Mouse (Mus musculus): ENCODE data around the gene Olfr15. TPM values are rescaled to one million over a fixed set of nuclear protein-coding genes. Genes with fewer than 3 reads are reported as not detected.
A peak's percentile ranks its signal among the peaks of the same experiment; 100 is the strongest.
"Not testable (repeated sequence)": the region's sequence is repeated elsewhere in the genome, so short reads cannot be mapped to it uniquely, and the experiment has no call there.

The Olfr15 gene
- polyA plus RNA-seq, 1 experiment from 2014 or later: not detected

DNA sequence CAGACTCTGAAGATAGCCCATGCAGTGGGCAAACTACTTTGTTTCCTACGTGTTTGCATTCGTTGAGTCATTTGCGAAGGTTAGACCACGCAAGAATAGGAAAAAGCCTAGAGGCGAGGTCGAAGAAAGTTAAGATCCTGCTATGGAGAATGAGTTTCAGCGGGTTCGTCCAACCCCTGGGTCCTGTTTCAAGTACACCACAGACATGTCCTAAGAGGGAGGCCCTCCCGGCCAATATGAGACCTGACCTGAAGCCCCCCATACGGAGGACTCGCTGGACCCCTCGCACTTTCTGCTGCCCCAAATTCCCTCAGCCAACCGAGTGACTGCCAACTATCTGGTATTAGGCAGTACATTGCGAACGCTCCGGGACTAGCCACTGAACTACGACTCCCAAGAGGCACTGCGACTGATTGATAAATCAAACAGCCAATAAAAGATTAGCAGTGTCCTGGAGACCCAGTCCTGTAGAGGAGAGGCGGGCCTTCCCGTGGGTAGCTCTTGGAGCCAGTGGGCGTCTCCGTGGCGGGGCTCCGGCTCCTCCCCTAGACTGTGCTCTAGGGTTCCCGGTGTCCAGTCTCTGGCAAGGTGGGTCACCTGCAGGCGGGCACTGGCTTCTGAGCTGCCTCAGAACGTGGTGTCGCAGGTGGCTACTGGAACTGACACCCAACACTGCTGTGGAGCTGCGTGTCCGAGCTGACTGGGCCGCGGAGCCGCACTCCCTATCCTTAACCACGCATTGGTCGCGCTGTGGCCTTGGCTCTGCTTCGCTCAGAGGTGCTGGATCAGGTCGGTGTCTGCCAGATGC is 16.2 kb downstream of the Olfr15 start, which contains the start of gene Zfp174:
Gene Zfp174 (plus strand): TSS at position 558 of the 808 bp plus-strand sequence.
- 4% methylated on average over 38 of the region's 38 CpGs for WGBS
- peak; percentile 100 for ATAC-seq
- peak within 1 kb of the TSS; percentile 66 for H3K4me3 ChIP-seq (replicated peaks)
- H3K4me1 ChIP-seq (replicated peaks): peaks cover 22% of the 10 kb centered on the region
- H3K27me3 ChIP-seq: no peaks in the 10 kb centered on the region
- no peaks in the 10 kb centered on the region for H3K9me3 ChIP-seq
- H3K36me3 ChIP-seq: no peaks in the 10 kb centered on the region
- H3K27ac ChIP-seq: no peak within 1 kb of the TSS
- H3K9ac ChIP-seq (replicated peaks): peak within 1 kb of the TSS; percentile 69
- peak within 1 kb of the TSS; percentile 66 for H3K4me2 ChIP-seq (replicated peaks)

DNA sequence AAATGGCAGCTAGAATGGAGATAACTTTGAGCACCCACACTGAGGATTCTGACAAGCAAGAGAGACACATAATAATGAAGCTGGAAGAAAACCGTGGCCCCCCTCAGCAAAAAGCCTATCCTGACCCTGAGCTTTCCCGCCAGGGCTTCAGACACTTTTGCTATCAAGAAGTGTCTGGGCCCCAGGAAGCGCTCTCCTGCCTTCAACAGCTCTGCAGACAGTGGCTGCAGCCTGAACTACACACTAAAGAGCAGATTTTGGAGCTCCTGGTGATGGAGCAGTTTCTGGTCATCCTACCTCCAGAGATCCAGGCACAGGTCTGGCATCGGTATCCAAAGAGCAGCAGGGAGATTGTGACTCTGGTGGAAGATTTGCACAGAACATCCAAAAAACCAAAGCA is 17.2 kb downstream of the Olfr15 start:
- Histone ChIP-seq H3K4me1 (replicated peaks) (peaks cover 19% of the 10 kb centered on the region), H3K4me2 (replicated peaks) (peak overlapping the region; percentile 66), H3K27ac (no peak overlapping the region), H3K4me3 (replicated peaks) (peak overlapping the region; percentile 66), H3K9ac (replicated peaks) (peak overlapping the region; percentile 69; the same call in 1 of the 2 replicates), H3K9me3 (no peaks in the 10 kb centered on the region), H3K27me3 (no peaks in the 10 kb centered on the region), H3K36me3 (no peaks in the 10 kb centered on the region)
- 68% methylated on average over 4 of the region's 4 CpGs for WGBS
- ATAC-seq: no peak

DNA sequence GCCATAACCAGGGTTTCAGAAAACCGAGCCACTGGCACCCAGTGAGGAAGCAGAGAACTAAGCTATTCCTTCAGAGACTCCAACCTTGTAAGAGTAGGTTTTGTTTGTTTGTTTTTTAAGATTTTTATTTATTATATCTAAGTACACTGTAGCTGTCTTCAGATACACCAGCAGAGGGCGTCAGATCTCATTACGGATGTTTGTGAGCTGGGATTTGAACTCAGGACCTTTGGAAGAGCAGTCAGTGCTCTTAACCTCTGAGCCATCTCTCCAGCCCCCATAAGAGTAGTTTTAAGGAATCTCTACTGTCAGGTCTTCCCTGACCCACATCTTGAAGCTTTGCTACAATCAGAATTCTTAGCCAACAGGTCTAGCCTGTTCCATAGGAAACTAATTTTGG is 17.7 kb downstream of the Olfr15 start:
- H3K4me2 ChIP-seq (replicated peaks): no peak overlapping the region
- no peak for ATAC-seq
- WGBS: 78% methylated on average over 3 of the region's 3 CpGs
- no peaks in the 10 kb centered on the region for H3K9me3 ChIP-seq
- no peaks in the 10 kb centered on the region for H3K27me3 ChIP-seq
- no peak overlapping the region for H3K9ac ChIP-seq (replicated peaks)
- no peak overlapping the region for H3K4me3 ChIP-seq (replicated peaks)
- H3K27ac ChIP-seq: no peak overlapping the region
- H3K4me1 ChIP-seq (replicated peaks): peaks cover 15% of the 10 kb centered on the region
- no peaks in the 10 kb centered on the region for H3K36me3 ChIP-seq

DNA sequence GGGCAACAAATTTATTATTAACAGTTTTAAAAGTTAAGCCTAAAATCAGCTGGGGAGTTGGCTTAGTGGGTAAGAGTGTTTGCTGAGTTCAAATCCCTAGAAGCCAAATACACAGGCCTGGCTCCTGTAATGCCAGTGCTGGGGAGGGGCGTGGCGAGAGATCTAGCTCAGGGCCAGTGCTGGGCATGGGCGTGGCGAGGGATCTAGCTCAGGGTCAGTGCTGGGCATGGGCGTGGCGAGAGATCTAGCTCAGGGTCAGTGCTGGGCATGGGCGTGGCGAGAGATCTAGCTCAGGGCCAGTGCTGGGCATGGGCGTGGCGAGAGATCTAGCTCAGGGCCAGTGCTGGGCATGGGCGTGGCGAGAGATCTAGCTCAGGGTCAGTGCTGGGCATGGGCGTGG is 20.6 kb downstream of the Olfr15 start:
- peaks cover 15% of the 10 kb centered on the region for H3K4me1 ChIP-seq (replicated peaks)
- H3K4me2 ChIP-seq (replicated peaks); H3K36me3 ChIP-seq; H3K27ac ChIP-seq; H3K9me3 ChIP-seq; H3K9ac ChIP-seq (replicated peaks); ATAC-seq; H3K27me3 ChIP-seq; H3K4me3 ChIP-seq (replicated peaks): not testable (repeated sequence)
- whole genome bisulfite sequencing: 92% methylated on average over 13 of the region's 13 CpGs

DNA sequence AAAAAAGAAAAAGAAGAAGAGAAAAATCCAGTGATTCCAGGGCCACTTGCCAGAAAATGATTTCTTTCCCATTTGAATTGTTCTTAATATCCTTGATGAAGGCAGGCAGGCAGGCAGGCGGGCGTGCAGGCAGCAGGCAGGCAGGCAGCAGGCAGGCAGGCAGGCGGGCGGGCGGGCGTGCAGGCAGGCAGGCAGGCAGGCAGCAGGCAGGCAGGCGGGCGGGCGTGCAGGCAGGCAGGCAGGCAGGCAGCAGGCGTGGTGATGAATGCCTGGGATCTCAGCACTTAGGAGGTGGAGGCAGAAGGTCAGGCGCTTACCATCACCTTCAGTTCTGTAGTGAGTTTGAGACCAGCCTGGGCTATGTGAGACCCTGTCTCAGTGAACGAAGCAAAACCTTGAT is 21.9 kb downstream of the Olfr15 start:
- ATAC-seq: no peak
- Histone ChIP-seq H3K9ac (replicated peaks) (no peak overlapping the region), H3K4me3 (replicated peaks) (no peak overlapping the region), H3K27me3 (no peaks in the 10 kb centered on the region), H3K27ac (no peak overlapping the region), H3K9me3 (no peaks in the 10 kb centered on the region), H3K4me2 (replicated peaks) (no peak overlapping the region), H3K4me1 (replicated peaks) (peaks cover 8% of the 10 kb centered on the region), H3K36me3 (no peaks in the 10 kb centered on the region)
- 40% methylated on average over 12 of the region's 12 CpGs for WGBS

DNA sequence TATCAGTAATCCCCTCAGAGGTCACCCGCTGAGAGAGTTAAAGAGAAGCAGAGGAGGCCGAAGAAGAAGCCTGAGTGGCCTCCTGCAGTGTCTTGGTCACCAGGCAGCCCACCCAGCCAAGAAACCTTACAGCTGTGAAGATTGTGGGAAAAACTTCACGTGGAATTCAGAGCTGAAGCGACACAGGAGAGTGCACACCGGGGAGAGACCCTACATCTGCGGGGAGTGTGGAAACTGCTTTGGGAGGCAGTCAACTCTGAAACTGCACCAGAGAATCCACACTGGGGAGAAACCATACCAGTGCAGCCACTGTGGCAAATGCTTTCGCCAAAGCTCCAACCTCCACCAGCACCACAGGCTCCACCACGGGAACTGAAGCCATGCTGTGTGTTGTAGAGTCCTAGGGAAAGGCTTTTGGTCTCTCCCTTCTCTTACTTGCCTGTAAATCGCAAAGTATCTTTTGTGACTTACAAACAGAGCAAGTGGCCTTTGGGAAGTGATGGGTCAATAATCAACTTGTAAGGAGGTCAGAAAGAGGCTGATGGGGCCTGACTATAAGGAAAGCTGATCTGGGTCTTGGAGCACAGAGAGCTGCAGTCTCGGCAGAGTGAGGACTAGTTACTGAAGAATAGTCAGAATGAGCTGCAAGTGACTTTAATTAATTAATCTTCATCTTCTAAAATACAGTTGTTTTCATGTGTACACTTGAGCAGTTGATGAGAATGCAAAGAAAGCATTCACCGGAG is 23.9 kb downstream of the Olfr15 start:
- H3K4me3 ChIP-seq (replicated peaks): no peak overlapping the region
- no peak for ATAC-seq
- no peaks in the 10 kb centered on the region for H3K4me1 ChIP-seq (replicated peaks)
- H3K9me3 ChIP-seq: no peaks in the 10 kb centered on the region
- no peak overlapping the region for H3K9ac ChIP-seq (replicated peaks)
- WGBS: 40% methylated on average over 11 of the region's 11 CpGs
- peaks cover 5% of the 10 kb centered on the region; the same call in 1 of the 2 replicates for H3K36me3 ChIP-seq
- no peaks in the 10 kb centered on the region for H3K27me3 ChIP-seq
- no peak overlapping the region for H3K4me2 ChIP-seq (replicated peaks)
- H3K27ac ChIP-seq: no peak overlapping the region

DNA sequence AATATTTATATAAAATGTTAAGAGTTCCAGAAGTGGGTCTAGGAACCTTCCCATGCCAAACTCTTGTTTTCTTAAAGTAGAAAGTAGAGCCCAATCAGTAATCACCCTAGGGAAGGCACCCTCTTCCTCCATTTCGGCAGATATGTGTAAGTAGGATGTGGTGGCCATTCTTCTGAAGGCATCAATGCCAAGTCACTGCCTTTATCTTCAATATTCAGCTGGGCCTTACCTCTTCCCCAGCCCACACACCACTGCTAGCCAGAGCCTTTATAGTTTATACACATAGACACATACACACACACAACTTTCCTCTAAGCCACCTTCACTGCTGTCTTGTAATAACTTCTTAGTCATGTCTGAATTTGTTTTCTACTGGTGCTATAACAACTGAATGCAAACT is 25.1 kb downstream of the Olfr15 start:
- no peak for ATAC-seq
- Histone ChIP-seq H3K4me2 (replicated peaks) (no peak overlapping the region), H3K4me3 (replicated peaks) (no peak overlapping the region), H3K27me3 (no peaks in the 10 kb centered on the region), H3K4me1 (replicated peaks) (no peaks in the 10 kb centered on the region), H3K9me3 (no peaks in the 10 kb centered on the region), H3K9ac (replicated peaks) (no peak overlapping the region), H3K27ac (no peak overlapping the region), H3K36me3 (peaks cover 14% of the 10 kb centered on the region)
- WGBS: 86% methylated on average over 1 of the region's 1 CpGs

DNA sequence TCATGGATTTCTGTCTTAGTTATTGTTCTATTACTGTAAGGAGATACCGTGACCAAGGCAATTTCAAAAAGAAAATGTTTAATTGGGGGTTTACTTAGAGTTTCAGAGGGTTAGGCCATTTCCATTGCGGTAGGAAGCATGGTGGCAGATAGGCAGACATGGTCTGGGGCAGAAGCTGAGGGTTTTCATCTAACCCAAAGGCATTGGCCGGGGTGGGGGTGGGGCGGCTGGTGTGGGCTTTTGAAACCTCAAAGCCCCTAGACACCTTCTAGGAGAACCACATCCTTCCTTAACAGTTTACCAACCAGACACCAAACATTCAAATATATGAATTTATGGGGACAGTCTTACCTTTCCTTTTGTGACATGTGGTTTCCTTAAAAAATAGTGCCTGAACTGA is 28.6 kb downstream of the Olfr15 start:
- Histone ChIP-seq H3K9ac (replicated peaks) (no peak overlapping the region), H3K4me1 (replicated peaks) (no peaks in the 10 kb centered on the region), H3K27ac (no peak overlapping the region), H3K9me3 (no peaks in the 10 kb centered on the region), H3K4me2 (replicated peaks) (no peak overlapping the region), H3K4me3 (replicated peaks) (no peak overlapping the region), H3K36me3 (peaks cover 29% of the 10 kb centered on the region), H3K27me3 (no peaks in the 10 kb centered on the region)
- WGBS: 86% methylated on average over 4 of the region's 4 CpGs
- no peak for ATAC-seq

DNA sequence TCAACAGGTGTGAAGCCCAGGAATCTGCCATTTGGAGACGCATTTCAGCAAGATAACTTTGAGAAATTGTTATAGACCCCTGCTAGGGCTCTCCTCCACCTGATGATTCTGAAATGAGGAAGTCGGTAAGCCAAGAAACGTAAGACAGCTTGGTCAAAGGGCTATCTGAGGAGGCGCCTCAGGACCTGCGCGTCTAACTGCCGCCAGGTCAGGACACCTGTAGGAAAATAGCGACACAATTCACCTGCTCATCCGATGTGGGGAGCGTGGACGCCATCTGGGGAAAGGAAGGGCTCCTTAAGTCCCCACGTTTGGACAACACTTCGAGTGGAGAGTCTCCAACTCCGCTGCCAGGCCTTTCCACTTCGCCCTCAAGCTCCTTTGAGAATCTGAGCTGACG is 41.1 kb downstream of the Olfr15 start:
- H3K4me1 ChIP-seq (replicated peaks): peaks cover 26% of the 10 kb centered on the region
- no peak for ATAC-seq
- H3K9ac ChIP-seq (replicated peaks): peak overlapping the region; percentile 67
- peaks cover 19% of the 10 kb centered on the region for H3K36me3 ChIP-seq
- peak overlapping the region; percentile 19; the same call in 1 of the 2 replicates for H3K27ac ChIP-seq
- no peaks in the 10 kb centered on the region for H3K27me3 ChIP-seq
- peak overlapping the region; percentile 56 for H3K4me3 ChIP-seq (replicated peaks)
- H3K9me3 ChIP-seq: no peaks in the 10 kb centered on the region
- H3K4me2 ChIP-seq (replicated peaks): peak overlapping the region; percentile 93
- 2% methylated on average over 16 of the region's 16 CpGs for WGBS

DNA sequence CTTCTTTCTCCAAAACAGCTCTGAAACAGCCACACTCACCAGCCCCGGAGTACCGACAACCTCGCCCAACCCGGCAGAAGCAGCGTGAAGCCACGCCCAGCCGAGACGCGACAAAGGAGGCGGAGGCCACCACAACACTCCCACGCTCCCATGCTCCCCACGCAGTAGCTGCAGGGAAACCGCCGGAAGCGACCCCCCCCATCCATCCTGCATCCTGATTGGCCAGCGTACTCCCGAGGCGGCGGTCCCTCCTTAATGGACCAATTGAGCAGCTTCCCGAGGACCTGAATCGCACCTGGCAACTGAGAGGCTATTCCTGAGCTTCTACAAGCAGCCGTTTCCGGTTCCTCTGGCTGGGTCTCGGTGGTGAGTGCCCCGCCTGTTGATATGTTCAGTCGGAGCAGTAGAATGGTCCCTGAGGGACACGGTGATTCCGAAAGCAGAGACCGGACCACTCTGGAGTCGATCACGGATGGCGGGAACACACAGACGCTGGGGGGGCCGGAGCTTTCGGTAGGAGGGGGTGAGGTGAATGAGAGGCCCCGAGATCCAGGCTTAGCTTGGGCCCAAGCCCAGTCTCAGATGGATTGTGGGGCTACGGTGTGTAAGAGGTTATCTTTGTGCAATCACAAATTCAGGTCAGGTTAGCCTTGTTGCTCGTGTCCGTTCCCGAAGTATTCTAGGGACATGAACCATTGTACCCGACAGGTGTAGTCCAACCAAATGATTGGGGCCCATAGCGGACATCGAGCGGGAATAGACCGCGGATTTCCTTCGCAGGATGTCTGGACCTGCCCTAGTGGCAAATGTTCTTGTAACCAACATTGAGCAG is 41.8 kb downstream of the Olfr15 start, which contains the start of gene Naa60:
Gene Naa60 (plus strand): TSS at position 160 of the 832 bp plus-strand sequence.
- peak; percentile 99 for ATAC-seq
- peak within 1 kb of the TSS; percentile 44; the same call in 1 of the 2 replicates for H3K27ac ChIP-seq
- peak within 1 kb of the TSS; percentile 93 for H3K4me2 ChIP-seq (replicated peaks)
- H3K4me1 ChIP-seq (replicated peaks): peaks cover 26% of the 10 kb centered on the region
- no peaks in the 10 kb centered on the region for H3K9me3 ChIP-seq
- peak within 1 kb of the TSS; percentile 56 for H3K4me3 ChIP-seq (replicated peaks)
- no peaks in the 10 kb centered on the region for H3K27me3 ChIP-seq
- peak within 1 kb of the TSS; percentile 67 for H3K9ac ChIP-seq (replicated peaks)
- WGBS: 5% methylated on average over 47 of the region's 47 CpGs
- H3K36me3 ChIP-seq: peaks cover 15% of the 10 kb centered on the region

DNA sequence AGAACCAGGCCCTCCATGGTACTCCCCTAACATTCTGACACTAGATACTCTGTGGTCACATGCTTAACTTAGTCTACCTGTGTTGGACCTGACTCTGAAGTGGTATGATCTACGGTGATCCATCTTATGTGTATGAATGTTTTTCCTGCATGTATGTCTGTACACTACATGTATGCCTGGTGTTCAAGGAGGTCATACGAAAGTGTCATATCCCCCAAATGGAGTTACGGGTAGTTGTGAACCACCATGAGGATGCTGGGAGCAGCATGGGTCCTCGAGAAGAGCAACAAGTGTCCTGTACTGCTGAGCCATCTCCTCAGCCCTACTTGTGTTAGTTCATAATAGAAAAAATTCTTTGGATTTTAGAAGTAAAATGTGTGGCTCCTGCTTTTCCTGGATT is 45.7 kb downstream of the Olfr15 start:
- 95% methylated on average over 4 of the region's 4 CpGs for WGBS
- no peak overlapping the region for H3K9ac ChIP-seq (replicated peaks)
- no peak overlapping the region for H3K4me3 ChIP-seq (replicated peaks)
- no peaks in the 10 kb centered on the region for H3K9me3 ChIP-seq
- H3K27ac ChIP-seq: no peak overlapping the region
- H3K4me2 ChIP-seq (replicated peaks): no peak overlapping the region
- H3K4me1 ChIP-seq (replicated peaks): peaks cover 24% of the 10 kb centered on the region
- ATAC-seq: no peak
- no peaks in the 10 kb centered on the region for H3K27me3 ChIP-seq
- peaks cover 14% of the 10 kb centered on the region for H3K36me3 ChIP-seq
